Mouse (Mus musculus) CH12.LX (cell line): ENCODE results near the gene Uqcr11. TPM values are rescaled to one million over a fixed set of nuclear protein-coding genes. Genes with fewer than 3 reads are reported as not detected.

Source experiments
- DNase-seq: peaks from one replicate; pipeline ENCODE4 v3.0.0-alpha.2; 2013; ENCODE audit errors: extremely low read depth
- H3K27ac ChIP-seq: 2 replicates; pipeline ENCODE4 v1.5.1; 2012; ENCODE audit warnings: low read depth, mild to moderate bottlenecking, control low read depth, moderate library complexity; ENCODE audit not compliant: insufficient read depth
- H3K27me3 ChIP-seq: replicated peaks from 2 replicates; pipeline ENCODE3; 2012; ENCODE audit warnings: inconsistent platforms
- H3K36me3 ChIP-seq, 2 experiments: replicated peaks in 1 of 2; 2 replicates each; pipeline versions ENCODE3 to v1.6.1; 2012; ENCODE audit warnings: inconsistent platforms in 1 of 2, low read length in 1 of 2, mild to moderate bottlenecking in 1 of 2, mixed read lengths in 1 of 2, moderate library complexity in 1 of 2; ENCODE audit not compliant: control insufficient read depth in 1 of 2, insufficient read depth in 1 of 2
- H3K4me1 ChIP-seq, 2 experiments: 2 replicates each; pipeline ENCODE4 v1.6.1; 2012; ENCODE audit warnings: inconsistent platforms in 1 of 2, moderate library complexity in 1 of 2; ENCODE audit not compliant: insufficient read depth in 2 of 2, control insufficient read depth in 1 of 2
- H3K4me2 ChIP-seq: 2 replicates; pipeline ENCODE4 v1.6.1; 2012; ENCODE audit warnings: low read depth, mild to moderate bottlenecking, control low read depth; ENCODE audit not compliant: poor library complexity, insufficient read depth, severe bottlenecking
- H3K4me3 ChIP-seq, 3 experiments: fragments of 150-350 bp in 1 of 3; sonication (generic) in 1 of 3; replicated peaks in 1 of 3; 2 replicates each; pipeline versions ENCODE3 to v1.5.1; 2011 to 2012; ENCODE audit warnings: low read depth in 2 of 3, low read length in 2 of 3, mild to moderate bottlenecking in 2 of 3, moderate library complexity in 2 of 3, control low read depth in 1 of 3, improper control_type of control experiment in 1 of 3, inconsistent platforms in 1 of 3, mixed read lengths in 1 of 3; ENCODE audit not compliant: poor library complexity in 1 of 3
- H3K79me2 ChIP-seq: replicated peaks from 2 replicates; pipeline ENCODE4 v1.6.1; 2012; ENCODE audit warnings: mild to moderate bottlenecking, moderate library complexity; ENCODE audit not compliant: control insufficient read depth, poor library complexity, insufficient read depth, severe bottlenecking; ENCODE audit errors: extremely low read depth
- H3K9ac ChIP-seq: 2 replicates; pipeline ENCODE4 v1.6.1; 2012; ENCODE audit warnings: low read depth, mild to moderate bottlenecking, control low read depth, moderate library complexity; ENCODE audit not compliant: insufficient read depth
- H3K9me3 ChIP-seq: replicated peaks from 2 replicates; pipeline ENCODE3; 2012; ENCODE audit warnings: low read length, inconsistent platforms, mixed read lengths
- CHD1 ChIP-seq: IDR thresholded peaks from 2 replicates; pipeline ENCODE4 v1.6.1; 2012; ENCODE audit warnings: low read depth, low read length, improper control_type of control experiment, inconsistent platforms
- EP300 ChIP-seq: IDR thresholded peaks from 2 replicates; pipeline ENCODE4 v1.6.1; 2011; ENCODE audit warnings: low read length, improper control_type of control experiment
- ETS1 ChIP-seq: conservative IDR thresholded peaks from 2 replicates; pipeline ENCODE4 v1.6.1; 2012; ENCODE audit warnings: low read depth, mild to moderate bottlenecking, inconsistent platforms, low read length, improper control_type of control experiment, moderate library complexity
- HCFC1 ChIP-seq: IDR thresholded peaks from 2 replicates; pipeline ENCODE4 v1.6.1; 2012; ENCODE audit warnings: low read depth, mild to moderate bottlenecking, inconsistent platforms, low read length, improper control_type of control experiment
- JUN ChIP-seq: IDR thresholded peaks from 2 replicates; pipeline ENCODE4 v1.6.1; 2011; ENCODE audit warnings: low read depth, mild to moderate bottlenecking, low read length, improper control_type of control experiment, moderate library complexity; ENCODE audit not compliant: insufficient read depth
- KAT2A ChIP-seq: IDR thresholded peaks from 2 replicates; pipeline ENCODE4 v1.6.1; 2012; ENCODE audit warnings: low read length, improper control_type of control experiment, inconsistent platforms; ENCODE audit not compliant: insufficient replicate concordance
- MAFK ChIP-seq: IDR thresholded peaks from 2 replicates; pipeline ENCODE4 v1.6.1; 2011; ENCODE audit warnings: low read length, improper control_type of control experiment; ENCODE audit not compliant: insufficient replicate concordance
- ZMIZ1 ChIP-seq: IDR thresholded peaks from 2 replicates; pipeline ENCODE4 v1.6.1; 2012; ENCODE audit warnings: low read depth, mild to moderate bottlenecking, inconsistent platforms, low read length, improper control_type of control experiment
- dilution Hi-C: fragments of 300-500 bp; cut with MboI; formaldehyde crosslinking; loops from 2 replicates; pipeline ENCODE4 v1.14.3; 2020; ENCODE audit warnings: low sequenced_read_pairs; ENCODE audit not compliant: extremely low pct_unique_long_range_greater_than_20kb, extremely low pct_ligation_motif_present
- in situ Hi-C: fragments of 300-500 bp; cut with MboI; formaldehyde crosslinking; loops from 3 replicates; pipeline ENCODE4 v1.14.3; 2019; ENCODE audit warnings: low sequenced_read_pairs, low pct_ligation_motif_present, low pct_unique_long_range_greater_than_20kb, mixed read lengths
- polyA plus RNA-seq: library from polyadenylated mRNA; unstranded; fragments of >175 nt; gene quantifications from 2 replicates; pipeline ENCODE4 v1.2.1, GENCODE M21; 2012; ENCODE audit warnings: low read depth; ENCODE audit not compliant: insufficient read length
- total RNA-seq, 2 experiments: library from RNA; depleted of rRNA; stranded (reverse); fragments of 300-350 nt in 1 of 2; fragments of >200 nt in 1 of 2; gene quantifications; 2 replicates each; pipeline ENCODE4 v1.2.3; 2012 to 2014

Gene Uqcr11
- total and polyA plus RNA-seq, 3 experiments, result 206 to 466 (median 444) TPM

GRCm38 (mm10) chr10:80397524-80398173 lies 9.0 kb downstream of the Uqcr11 start (continued):
- TF ChIP-seq KAT2A (no peak), ETS1 (peak; percentile 24; the same call in 1 of the 2 replicates), JUN (no peak), MAFK (no peak), ZMIZ1 (peak; percentile 81), HCFC1 (peak; percentile 22; the same call in 1 of the 2 replicates)

- peak overlapping the region; percentile 42 to 63 (median 60) for H3K4me3 ChIP-seq
- H3K4me2 ChIP-seq, result peak overlapping the region; percentile 68
- H3K27ac ChIP-seq, result peak overlapping the region; percentile 98
- H3K9ac ChIP-seq, result peak overlapping the region; percentile 29
- peaks cover 18% of the 10 kb centered on the region for H3K79me2 ChIP-seq
- no peaks in the 10 kb centered on the region for H3K9me3 ChIP-seq
- TF ChIP-seq CHD1, result peak; percentile 12; the same call in 1 of the 2 replicates
- no peak for TF ChIP-seq EP300
- TF ChIP-seq, all 38 proteins: peak for 1
- Histone ChIP-seq H3K36me3 (peaks cover 46 to 58% of the 10 kb centered on the region in 2 experiments), H3K4me1 (peaks cover 18 to 54% of the 10 kb centered on the region in 2 experiments), H3K27me3 (no peaks in the 10 kb centered on the region)
- in situ Hi-C loops (no loop called here), dilution Hi-C loops (no loop called here)
- DNase-seq, result peak; percentile 50
Measured at GRCm38 (mm10) chr10:80396822-80397523, 9.7 kb downstream of the Uqcr11 start.

- Histone ChIP-seq H3K9me3 (no peaks in the 10 kb centered on the region), H3K79me2 (peaks cover 18% of the 10 kb centered on the region), H3K4me3 (no peak overlapping the region), H3K27me3 (no peaks in the 10 kb centered on the region), H3K27ac (no peak overlapping the region), H3K4me2 (no peak overlapping the region), H3K4me1 (peaks cover 15 to 36% of the 10 kb centered on the region in 2 experiments), H3K36me3 (peaks cover 43 to 64% of the 10 kb centered on the region in 2 experiments), H3K9ac (no peak overlapping the region)
- no peak for TF ChIP-seq JUN
- in situ Hi-C loops, result no loop called here
- dilution Hi-C loops, result no loop called here
- no peak for DNase-seq
Measured at GRCm38 (mm10) chr10:80395025-80395627, 11.5 kb downstream of the Uqcr11 start.
